Mouse (Mus musculus) lung, postnatal 0 days (tissue): ENCODE data around the gene Myo16. TPM values are rescaled to one million over a fixed set of nuclear protein-coding genes. Genes with fewer than 3 reads are reported as not detected.

Source experiments
- ATAC-seq: fragments of 200-750 bp; cut with Nextera tagmentation; 2 replicates; pipeline ENCODE4 v1.8.0; 2017; ENCODE audit warnings: moderate library complexity
- DNase-seq: peaks from one replicate; pipeline ENCODE4 v3.0.0-alpha.2; 2016; ENCODE audit warnings: low spot score
- H3K27ac ChIP-seq: fragments of 300-500 bp; sonication (generic); 2 replicates; pipeline ENCODE4 v1.5.1; 2014; ENCODE audit warnings: antibody characterized with exemption, mild to moderate bottlenecking, low read length, mixed read lengths
- H3K27me3 ChIP-seq: fragments of 300-500 bp; sonication (generic); replicated peaks from 2 replicates; pipeline ENCODE4 v1.6.1; 2014; ENCODE audit warnings: low read length, mixed read lengths; ENCODE audit not compliant: insufficient read depth
- H3K36me3 ChIP-seq: fragments of 300-500 bp; sonication (generic); 2 replicates; pipeline ENCODE4 v1.6.1; 2014; ENCODE audit warnings: low read length, mixed read lengths; ENCODE audit not compliant: insufficient read depth
- H3K4me1 ChIP-seq: fragments of 300-500 bp; sonication (generic); 2 replicates; pipeline ENCODE4 v1.6.1; 2014; ENCODE audit warnings: antibody characterized with exemption, low read depth, low read length, mixed read lengths; ENCODE audit not compliant: insufficient read depth
- H3K4me2 ChIP-seq: fragments of 300-500 bp; sonication (generic); replicated peaks from 2 replicates; pipeline ENCODE4 v1.6.1; 2014; ENCODE audit warnings: low read depth, mild to moderate bottlenecking, low read length, moderate library complexity, mixed read lengths
- H3K4me3 ChIP-seq: fragments of 300-500 bp; sonication (generic); 2 replicates; pipeline ENCODE4 v1.5.1; 2014; ENCODE audit warnings: low read depth, low read length
- H3K9ac ChIP-seq: fragments of 300-500 bp; sonication (generic); replicated peaks from 2 replicates; pipeline ENCODE4 v1.6.1; 2014; ENCODE audit warnings: low read depth, mild to moderate bottlenecking
- H3K9me3 ChIP-seq: fragments of 300-500 bp; sonication (generic); 2 replicates; pipeline ENCODE4 v1.6.1; 2016; ENCODE audit warnings: low read length, mixed read lengths
- CTCF ChIP-seq: IDR thresholded peaks from 2 replicates; pipeline ENCODE4 v1.5.1; 2016; ENCODE audit warnings: antibody characterized with exemption, mild to moderate bottlenecking
- EP300 ChIP-seq: IDR thresholded peaks from 2 replicates; pipeline ENCODE4 v1.6.1; 2016; ENCODE audit warnings: antibody characterized with exemption, mild to moderate bottlenecking, control low read depth
- WGBS: fragments of 180-500 bp; shearing (Covaris S2); extraction: QIAGEN DNeasy Blood & Tissue Kit; methylation state at CpG from one replicate; pipeline ENCODE4 v1.1.7; 2014; 5-methylcytosine and 5-hydroxymethylcytosine counted together
- polyA plus RNA-seq: library from polyadenylated mRNA; unstranded; fragments of >200 nt; fragmentation: Nextera tagmentation; extraction: Ambion mirVana; gene quantifications from 2 replicates; pipeline ENCODE4 v1.2.1, GENCODE M21; 2015

Gene Myo16
- polyA plus RNA-seq, 1 experiment from 2014 or later: 0.17 TPM

- ATAC-seq: no peak
- no peak overlapping the region for H3K9ac ChIP-seq
- no peaks in the 10 kb centered on the region for H3K36me3 ChIP-seq
- no peak for DNase-seq
- H3K27me3 ChIP-seq: no peaks in the 10 kb centered on the region
- 89% methylated on average over 3 of the region's 3 CpGs for WGBS
- H3K4me1 ChIP-seq: no peaks in the 10 kb centered on the region
- H3K9me3 ChIP-seq: peaks cover 4% of the 10 kb centered on the region; the same call in 1 of the 2 replicates
- no peak overlapping the region for H3K4me2 ChIP-seq
- H3K27ac ChIP-seq: no peak overlapping the region
- H3K4me3 ChIP-seq: no peak overlapping the region
- TF ChIP-seq EP300: no peak
- TF ChIP-seq CTCF: no peak
These were observed 392.2 kb downstream of the Myo16 start for GRCm38 (mm10) chr8:10545890-10546289.

DNA sequence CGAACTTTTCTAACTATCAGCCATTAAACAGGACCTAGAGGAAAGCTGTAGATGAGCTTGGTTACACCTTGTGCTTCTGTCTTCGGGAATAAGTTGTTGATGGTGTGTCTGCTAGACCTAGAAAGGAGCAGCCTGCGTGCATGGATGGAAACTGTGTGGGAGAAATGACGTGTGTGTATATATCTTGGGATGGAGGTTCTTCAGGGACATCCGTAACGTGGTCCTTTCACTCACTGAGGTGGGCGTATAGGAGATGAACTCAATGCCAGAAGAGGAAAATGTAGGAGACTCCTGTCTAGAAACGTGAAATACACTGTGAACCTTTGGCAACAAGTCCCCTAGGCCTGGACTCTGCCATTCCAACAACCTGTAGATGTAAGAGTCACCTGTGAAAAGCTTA lies 392.8 kb downstream of the Myo16 start:
- Histone ChIP-seq H3K4me3 (no peak overlapping the region), H3K27ac (no peak overlapping the region), H3K4me1 (no peaks in the 10 kb centered on the region), H3K27me3 (no peaks in the 10 kb centered on the region), H3K9ac (no peak overlapping the region), H3K9me3 (peaks cover 4% of the 10 kb centered on the region; the same call in 1 of the 2 replicates), H3K4me2 (no peak overlapping the region), H3K36me3 (no peaks in the 10 kb centered on the region)
- ATAC-seq: no peak
- WGBS: 82% methylated on average over 8 of the region's 8 CpGs
- no peak for DNase-seq
- TF ChIP-seq CTCF: no peak
- no peak for TF ChIP-seq EP300

DNA sequence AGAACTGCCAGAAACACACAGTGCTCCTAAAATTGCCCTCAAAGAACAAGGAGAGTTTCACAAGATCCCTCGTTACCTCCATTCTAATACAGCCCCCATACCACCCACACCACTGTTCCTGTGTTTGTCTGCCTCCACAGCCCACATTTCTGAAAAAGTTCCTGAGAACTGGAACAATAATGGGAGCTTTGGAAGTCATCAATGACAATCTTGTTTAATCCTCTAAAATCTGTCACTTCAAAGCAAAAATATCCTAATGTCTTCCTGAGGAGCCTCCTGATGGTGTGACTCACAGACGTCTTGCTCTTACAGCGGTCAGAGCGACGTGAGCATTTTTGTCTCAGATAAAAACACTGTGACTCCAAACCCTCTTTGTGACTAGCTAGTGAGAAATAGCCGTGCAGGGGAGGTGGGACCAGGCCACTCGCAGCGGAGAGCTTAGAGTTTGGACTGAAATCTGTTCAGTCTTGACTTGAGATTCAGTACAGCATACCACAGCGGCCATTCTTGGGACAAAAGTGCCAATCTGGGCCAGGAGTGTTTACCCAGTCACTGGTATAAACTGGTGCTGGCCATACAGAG lies 394.4 kb downstream of the Myo16 start:
- no peaks in the 10 kb centered on the region for H3K36me3 ChIP-seq
- H3K4me3 ChIP-seq: no peak overlapping the region
- H3K27me3 ChIP-seq: no peaks in the 10 kb centered on the region
- no peak overlapping the region for H3K27ac ChIP-seq
- no peak for ATAC-seq
- DNase-seq: no peak
- H3K9me3 ChIP-seq: peaks cover 4% of the 10 kb centered on the region; the same call in 1 of the 2 replicates
- H3K4me2 ChIP-seq: no peak overlapping the region
- H3K4me1 ChIP-seq: no peaks in the 10 kb centered on the region
- H3K9ac ChIP-seq: no peak overlapping the region
- WGBS: 43% methylated on average over 9 of the region's 9 CpGs
- TF ChIP-seq EP300 (no peak), CTCF (no peak)

- DNase-seq (no peak), ATAC-seq (no peak)
- Histone ChIP-seq H3K9me3 (no peaks in the 10 kb centered on the region), H3K9ac (no peak overlapping the region), H3K27ac (no peak overlapping the region), H3K27me3 (no peaks in the 10 kb centered on the region), H3K4me3 (no peak overlapping the region), H3K4me2 (no peak overlapping the region), H3K4me1 (no peaks in the 10 kb centered on the region), H3K36me3 (no peaks in the 10 kb centered on the region)
- no peak for TF ChIP-seq EP300
- TF ChIP-seq CTCF: no peak
- WGBS: 86% methylated on average over 3 of the region's 3 CpGs
These were observed 395.7 kb downstream of the Myo16 start for GRCm38 (mm10) chr8:10549434-10549833.

DNA sequence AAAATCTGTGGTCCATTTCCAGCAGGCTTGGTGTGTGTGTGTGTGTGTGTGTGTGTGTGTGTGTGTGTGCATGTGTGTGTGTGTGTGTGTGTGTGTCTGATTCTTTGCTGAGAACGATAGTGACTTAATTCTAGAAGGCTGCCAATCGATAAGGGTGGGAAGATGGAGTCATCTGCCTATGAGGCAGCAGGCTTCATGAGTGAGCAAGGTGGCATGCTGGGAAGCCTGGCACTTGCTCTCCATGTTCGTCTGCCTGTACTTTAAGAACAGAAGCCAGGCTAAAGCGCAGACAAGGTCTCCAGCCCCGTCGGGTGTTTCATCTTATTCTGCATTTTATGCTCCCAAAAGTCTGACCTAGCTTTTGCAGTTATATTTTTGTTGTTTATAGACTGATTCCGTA lies 404.2 kb downstream of the Myo16 start:
- Histone ChIP-seq H3K4me2 (no peak overlapping the region), H3K4me1 (no peaks in the 10 kb centered on the region), H3K27ac (no peak overlapping the region), H3K9me3 (no peaks in the 10 kb centered on the region), H3K9ac (no peak overlapping the region), H3K4me3 (no peak overlapping the region), H3K36me3 (no peaks in the 10 kb centered on the region), H3K27me3 (no peaks in the 10 kb centered on the region)
- TF ChIP-seq EP300: no peak
- no peak for TF ChIP-seq CTCF
- whole genome bisulfite sequencing: 79% methylated on average over 7 of the region's 7 CpGs
- DNase-seq: no peak
- ATAC-seq: no peak

- TF ChIP-seq EP300: no peak
- TF ChIP-seq CTCF: no peak
- no peaks in the 10 kb centered on the region for H3K27me3 ChIP-seq
- no peaks in the 10 kb centered on the region for H3K9me3 ChIP-seq
- H3K9ac ChIP-seq: no peak overlapping the region
- no peak overlapping the region for H3K4me3 ChIP-seq
- ATAC-seq: no peak
- 82% methylated on average over 6 of the region's 6 CpGs for WGBS
- DNase-seq: no peak
- H3K4me1 ChIP-seq: no peaks in the 10 kb centered on the region
- no peak overlapping the region for H3K4me2 ChIP-seq
- H3K27ac ChIP-seq: no peak overlapping the region
- H3K36me3 ChIP-seq: no peaks in the 10 kb centered on the region
These were observed 405.8 kb downstream of the Myo16 start for GRCm38 (mm10) chr8:10559479-10559878.

DNA sequence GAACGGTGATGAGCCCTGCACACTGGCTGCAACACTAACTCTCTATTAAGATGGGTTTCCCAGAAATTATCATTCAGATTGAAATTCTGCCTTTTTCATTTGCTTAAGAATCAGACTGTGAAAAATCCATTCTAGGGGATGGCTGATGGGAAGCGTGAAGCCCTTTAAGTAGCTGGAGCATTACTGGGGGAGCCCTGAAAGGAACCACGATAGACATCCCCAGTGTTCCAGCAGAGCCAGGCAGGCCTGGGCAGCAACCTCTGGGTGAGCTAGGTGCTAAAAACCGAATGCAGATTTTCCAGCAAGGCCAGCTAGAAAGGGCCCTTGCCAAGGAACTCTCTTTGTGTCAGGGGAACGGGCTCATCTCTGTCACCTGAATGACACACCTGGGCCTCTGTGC lies 407.9 kb downstream of the Myo16 start:
- no peak overlapping the region for H3K4me3 ChIP-seq
- H3K27me3 ChIP-seq: no peaks in the 10 kb centered on the region
- no peak overlapping the region for H3K27ac ChIP-seq
- WGBS: 69% methylated on average over 5 of the region's 5 CpGs
- DNase-seq (no peak), ATAC-seq (no peak)
- H3K36me3 ChIP-seq: no peaks in the 10 kb centered on the region
- H3K4me1 ChIP-seq: no peaks in the 10 kb centered on the region
- H3K9me3 ChIP-seq: no peaks in the 10 kb centered on the region
- TF ChIP-seq CTCF (no peak), EP300 (no peak)
- H3K4me2 ChIP-seq: no peak overlapping the region
- H3K9ac ChIP-seq: no peak overlapping the region
